Mouse (Mus musculus) bone marrow, adult 2 months (tissue): Measurements from ENCODE around the gene Olfr1417.

Source experiments
- CTCF ChIP-seq: fragments of 200-500 bp; IDR thresholded peaks from 2 replicates; pipeline ENCODE4 v1.5.1; 2011; ENCODE audit warnings: low read length, control low read depth; ENCODE audit not compliant: control insufficient read depth, insufficient read depth
- POLR2A ChIP-seq: fragments of 200-500 bp; IDR thresholded peaks from 2 replicates; pipeline ENCODE4 v1.6.1; 2011; ENCODE audit warnings: low read depth, mild to moderate bottlenecking, control low read depth, low read length, borderline replicate concordance; ENCODE audit not compliant: control insufficient read depth

GRCm38 (mm10) chr19:11852652-11853051 lies 13.6 kb upstream of the Olfr1417 start:
- TF ChIP-seq POLR2A (no peak), CTCF (no peak)
